14 mouse cellular contexts compared by ENCODE assay signal in genomic region chr9:45432639-45433038, GRCm38 (mm10). TPM values are rescaled to one million over a fixed set of nuclear protein-coding genes. Genes with fewer than 3 reads are reported as not detected.
DNase-seq lines count a peak whose midpoint lies in the region; ATAC-seq and TF ChIP-seq lines count a peak whose summit lies in the region.
"Had no signal": no experiment of that assay in that cellular context is flagged by ENCODE, and none has a peak within 500 bp of the region (broad histone marks: within the 10 kb centered on the region; RNA-seq: fewer than 3 reads in every experiment).

No protein-coding gene starts in this region.

- no peak overlapping the region for H3K4me2 ChIP-seq in embryonic facial prominence, embryonic 14.5 days (ENCODE audit: low read depth, low read length)
- H3K4me2 ChIP-seq in intestine, embryonic 15.5 days (replicated peaks) = no peak overlapping the region
- H3K4me2 ChIP-seq in heart, embryonic 11.5 days = no peak overlapping the region
- H3K4me2 ChIP-seq: liver, embryonic 15.5 days; stomach, embryonic 15.5 days had no signal

- no peak overlapping the region for H3K9ac ChIP-seq in embryonic facial prominence, embryonic 14.5 days (ENCODE audit: low read depth, low read length)
- no peak overlapping the region; the same call in 1 of the 2 replicates for H3K9ac ChIP-seq in ES-E14 (ENCODE audit: insufficient read depth, low read depth, low read length, poor library complexity, severe bottlenecking)
- no peak overlapping the region for H3K9ac ChIP-seq in intestine, embryonic 15.5 days
- H3K9ac ChIP-seq in heart, embryonic 11.5 days (ENCODE audit: low read depth, low read length) = no peak overlapping the region
- H3K9ac ChIP-seq: liver, embryonic 15.5 days; stomach, embryonic 15.5 days had no signal

- in situ Hi-C loops in ES-E14 (cut with MboI; ENCODE audit: low sequenced_read_pairs in 2 of 2, unreplicated experiment in 2 of 2) = no loop called here

- H3K36me3 ChIP-seq in embryonic facial prominence, embryonic 14.5 days (ENCODE audit: control insufficient read depth, insufficient read depth, low read length) = no peaks in the 10 kb centered on the region
- H3K36me3 ChIP-seq in embryonic facial prominence, embryonic 10.5 days (replicated peaks) = no peaks in the 10 kb centered on the region
- no peaks in the 10 kb centered on the region for H3K36me3 ChIP-seq in ES-E14 (ENCODE audit: control insufficient read depth, insufficient read depth, low read length, poor library complexity, severe bottlenecking)
- H3K36me3 ChIP-seq in intestine, embryonic 15.5 days = no peaks in the 10 kb centered on the region
- H3K36me3 ChIP-seq in heart, embryonic 11.5 days (ENCODE audit: control insufficient read depth, insufficient read depth, low read length) = no peaks in the 10 kb centered on the region
- H3K36me3 ChIP-seq: liver, embryonic 15.5 days; stomach, embryonic 15.5 days had no signal

- no peak overlapping the region for H3K27ac ChIP-seq in embryonic facial prominence, embryonic 14.5 days (replicated peaks; ENCODE audit: low read depth, low read length)
- H3K27ac ChIP-seq in embryonic facial prominence, embryonic 10.5 days (replicated peaks) = no peak overlapping the region
- H3K27ac ChIP-seq in ES-E14 (ENCODE audit: insufficient read depth, low read depth, low read length, poor library complexity, severe bottlenecking) = no peak overlapping the region
- no peak overlapping the region for H3K27ac ChIP-seq in intestine, embryonic 15.5 days
- H3K27ac ChIP-seq in heart, embryonic 11.5 days (ENCODE audit: low read depth, low read length) = no peak overlapping the region
- H3K27ac ChIP-seq: liver, embryonic 15.5 days; stomach, embryonic 15.5 days had no signal

- peaks cover 47% of the 10 kb centered on the region for H3K27me3 ChIP-seq in embryonic facial prominence, embryonic 14.5 days (replicated peaks; ENCODE audit: control insufficient read depth, insufficient read depth, low read length)
- H3K27me3 ChIP-seq in embryonic facial prominence, embryonic 10.5 days (replicated peaks; ENCODE audit: low read depth, poor library complexity, severe bottlenecking) = peaks cover 76% of the 10 kb centered on the region
- H3K27me3 ChIP-seq in intestine, embryonic 15.5 days (replicated peaks) = peaks cover 44% of the 10 kb centered on the region
- H3K27me3 ChIP-seq in heart, embryonic 11.5 days (ENCODE audit: control insufficient read depth, insufficient read depth, low read length) = peaks cover 68% of the 10 kb centered on the region

- WGBS in embryonic facial prominence, embryonic 14.5 days = 61% methylated on average over 12 of the region's 12 CpGs
- WGBS in embryonic facial prominence, embryonic 10.5 days = 74% methylated on average over 12 of the region's 12 CpGs
- 74% methylated on average over 12 of the region's 12 CpGs for WGBS in intestine, embryonic 15.5 days
- WGBS in heart, embryonic 11.5 days (ENCODE audit: insufficient replicate concordance) = 66% methylated on average over 12 of the region's 12 CpGs

- peak; percentile 36 for DNase-seq in embryonic facial prominence, embryonic 14.5 days (ENCODE audit: low spot score)
- DNase-seq in embryonic facial prominence, embryonic 10.5 days (ENCODE audit: low spot score) = no peak
- DNase-seq in ES-E14 (ENCODE audit: low read depth, low spot score) = no peak
- peak; percentile 66 to 76 for DNase-seq in layer of hippocampus, adult 8-10 months (ENCODE audit: low spot score in 2 of 2)
- DNase-seq: adrenal gland, postnatal 36 days had no signal

- H3K4me1 ChIP-seq in embryonic facial prominence, embryonic 14.5 days (ENCODE audit: control insufficient read depth, insufficient read depth, low read length) = no peaks in the 10 kb centered on the region; the same call in 1 of the 2 replicates
- peaks cover 28% of the 10 kb centered on the region for H3K4me1 ChIP-seq in embryonic facial prominence, embryonic 10.5 days
- peaks cover 0 to 3% of the 10 kb centered on the region in 2 experiments; a peak in 1 of 4 replicates for H3K4me1 ChIP-seq in ES-E14 (ENCODE audit: control insufficient read depth in 2 of 2, insufficient read depth in 2 of 2, low read length in 2 of 2, poor library complexity in 1 of 2)
- H3K4me1 ChIP-seq in intestine, embryonic 15.5 days (replicated peaks) = peaks cover 14% of the 10 kb centered on the region
- H3K4me1 ChIP-seq in heart, embryonic 11.5 days (ENCODE audit: control insufficient read depth, insufficient read depth, low read length) = peaks cover 7% of the 10 kb centered on the region
- H3K4me1 ChIP-seq: liver, embryonic 15.5 days had no signal

- no peak overlapping the region for H3K4me3 ChIP-seq in embryonic facial prominence, embryonic 14.5 days (ENCODE audit: low read depth, low read length)
- H3K4me3 ChIP-seq in embryonic facial prominence, embryonic 10.5 days = no peak overlapping the region
- peak overlapping the region; percentile 11 to 75; a peak in 2 of 4 replicates for H3K4me3 ChIP-seq in ES-E14 (ENCODE audit: insufficient read depth in 1 of 2, low read depth in 1 of 2, low read length in 2 of 2, poor library complexity in 1 of 2, severe bottlenecking in 1 of 2)
- H3K4me3 ChIP-seq in intestine, embryonic 15.5 days (replicated peaks) = no peak overlapping the region
- no peak overlapping the region for H3K4me3 ChIP-seq in heart, embryonic 11.5 days (ENCODE audit: low read depth, low read length)
- H3K4me3 ChIP-seq: liver, embryonic 15.5 days; megakaryocyte, embryonic 14.5 days; stomach, embryonic 15.5 days had no signal

- no peaks in the 10 kb centered on the region for H3K9me3 ChIP-seq in embryonic facial prominence, embryonic 14.5 days (ENCODE audit: control insufficient read depth, low read length)
- no peaks in the 10 kb centered on the region for H3K9me3 ChIP-seq in embryonic facial prominence, embryonic 10.5 days
- no peaks in the 10 kb centered on the region for H3K9me3 ChIP-seq in ES-E14 (ENCODE audit: control insufficient read depth, insufficient read depth, low read depth, low read length)
- H3K9me3 ChIP-seq in intestine, embryonic 15.5 days = no peaks in the 10 kb centered on the region
- no peaks in the 10 kb centered on the region for H3K9me3 ChIP-seq in heart, embryonic 11.5 days (replicated peaks; ENCODE audit: control insufficient read depth, low read length)
- H3K9me3 ChIP-seq: liver, embryonic 15.5 days; megakaryocyte, embryonic 14.5 days; stomach, embryonic 15.5 days had no signal

- peak; percentile 53; the same call in 1 of the 2 replicates for ATAC-seq in embryonic facial prominence, embryonic 14.5 days (ENCODE audit: low read depth)
- 0 out of 2 replicates have a peak, but pooled peaks have one; percentile 13 for ATAC-seq in monocyte, adult 5-6 weeks (replicated peaks; ENCODE audit: insufficient number of reproducible peaks, low FRiP score, low TSS enrichment, poor library complexity, severe bottlenecking)
- ATAC-seq in CD4-positive, CD25-positive, alpha-beta regulatory T cell, adult 4 months = no peak
- no peak for ATAC-seq in intestine, embryonic 15.5 days
- ATAC-seq in heart, embryonic 11.5 days (replicated peaks; ENCODE audit: insufficient number of reproducible peaks, low FRiP score, low TSS enrichment) = no peak
- ATAC-seq: intestine, embryonic 16.5 days; Patski had no signal

TF ChIP-seq in ES-E14, 5 proteins besides CTCF, POLR2A, EP300 and RAD21:
- TF ChIP-seq ZC3H11A (IDR thresholded peaks at IDR 0.05; ENCODE audit: borderline replicate concordance, low read depth, low read length) (no peak), CHD2 (IDR thresholded peaks at IDR 0.05; ENCODE audit: low read depth, low read length) (no peak), MAFK (IDR thresholded peaks at IDR 0.05; ENCODE audit: insufficient read depth, low read depth, low read length) (no peak), ZNF384 (IDR thresholded peaks at IDR 0.05; ENCODE audit: low read depth, low read length) (no peak), HCFC1 (IDR thresholded peaks at IDR 0.05; ENCODE audit: borderline replicate concordance, insufficient read depth, low read length) (no peak)

RNA-seq across cellular contexts. Expression of gene Dscaml1, which starts 6.2 kb away (rescaled TPM):
- polyA plus RNA-seq in embryonic facial prominence, embryonic 14.5 days (2014; fragmentation: Nextera tagmentation; extraction: Ambion mirVana) = 0.86 and 1.1 TPM in 2 replicates
- polyA plus RNA-seq in embryonic facial prominence, embryonic 10.5 days (2016; fragmentation: Nextera tagmentation; extraction: Ambion mirVana) = 0.50 and 0.67 TPM in 2 replicates
- total RNA-seq in ES-E14 (2012; rRNA removed) = 1.3 and 6.7 TPM in 2 replicates
- 100 to 1,000 TPM in 1 of 4 experiments, 10 to 100 TPM in 3; 84.0 to 101 (median 88.8) TPM for total RNA-seq in layer of hippocampus, adult 8-10 months (2022)
- total RNA-seq in monocyte, adult 5-6 weeks (2017) = not detected in 3 replicates
- polyA plus RNA-seq in CD4-positive, CD25-positive, alpha-beta regulatory T cell, adult 4 months (2017; shearing (Covaris generic)) = not detected
- 0.38 and 0.44 TPM in 2 replicates for polyA plus RNA-seq in intestine, embryonic 15.5 days (2015; fragmentation: Nextera tagmentation; extraction: Ambion mirVana)
- polyA plus RNA-seq in heart, embryonic 11.5 days (2014; fragmentation: Nextera tagmentation; extraction: Ambion mirVana) = 0.23 TPM in 1 of 2 replicates, not detected in the other

RNA-seq across cellular contexts. Expression of gene Fxyd2, which starts 33.2 kb away (rescaled TPM):
- polyA plus RNA-seq in embryonic facial prominence, embryonic 14.5 days (2014; fragmentation: Nextera tagmentation; extraction: Ambion mirVana) = 5.3 and 5.4 TPM in 2 replicates
- 0.76 and 1.1 TPM in 2 replicates for polyA plus RNA-seq in embryonic facial prominence, embryonic 10.5 days (2016; fragmentation: Nextera tagmentation; extraction: Ambion mirVana)
- total RNA-seq in ES-E14 (2012; rRNA removed) = 2.2 and 2.5 TPM in 2 replicates
- total RNA-seq in layer of hippocampus, adult 8-10 months (2022) = 1 to 10 TPM; 4.9 to 8.5 (median 7.9) TPM
- not detected in 3 replicates for total RNA-seq in monocyte, adult 5-6 weeks (2017)
- polyA plus RNA-seq in CD4-positive, CD25-positive, alpha-beta regulatory T cell, adult 4 months (2017; shearing (Covaris generic)) = not detected
- polyA plus RNA-seq in intestine, embryonic 15.5 days (2015; fragmentation: Nextera tagmentation; extraction: Ambion mirVana) = 2.6 and 3.0 TPM in 2 replicates
- 1.0 and 1.6 TPM in 2 replicates for polyA plus RNA-seq in heart, embryonic 11.5 days (2014; fragmentation: Nextera tagmentation; extraction: Ambion mirVana)

Comparison
In these comparisons a context has a peak if more than half of its experiments do, and no peak if none do; other contexts are left out.
1. DNase-seq: peak in embryonic facial prominence, embryonic 14.5 days (single experiment) and layer of hippocampus, adult 8-10 months (2 of 2); none in embryonic facial prominence, embryonic 10.5 days (single experiment) and ES-E14 (single experiment).
2. ATAC-seq: peak in embryonic facial prominence, embryonic 14.5 days (single experiment) and monocyte, adult 5-6 weeks (single experiment); none in CD4-positive, CD25-positive, alpha-beta regulatory T cell, adult 4 months (single experiment), intestine, embryonic 15.5 days (single experiment) and heart, embryonic 11.5 days (single experiment).
3. H3K4me3 ChIP-seq: peak in ES-E14 (2 of 2); none in embryonic facial prominence, embryonic 14.5 days (single experiment), embryonic facial prominence, embryonic 10.5 days (single experiment), intestine, embryonic 15.5 days (single experiment) and heart, embryonic 11.5 days (single experiment).